Mouse (Mus musculus) midbrain, embryonic 12.5 days (tissue): Measurements from ENCODE around the gene Olfr432. TPM values are rescaled to one million over a fixed set of nuclear protein-coding genes. Genes with fewer than 3 reads are reported as not detected.
A peak's percentile ranks its signal among the peaks of the same experiment; 100 is the strongest.
"Not testable (repeated sequence)": the region's sequence is repeated elsewhere in the genome, so short reads cannot be mapped to it uniquely, and the experiment has no call there.

Source experiments
- ATAC-seq: fragments of 200-750 bp; cut with Nextera tagmentation; 2 replicates; pipeline ENCODE4 v1.8.0; 2017; ENCODE audit warnings: low read depth, moderate TSS enrichment, moderate library complexity; ENCODE audit not compliant: low FRiP score
- H3K27ac ChIP-seq: fragments of 300-500 bp; sonication (generic); replicated peaks from 2 replicates; pipeline ENCODE4 v1.5.1; 2016; ENCODE audit warnings: mild to moderate bottlenecking
- H3K27me3 ChIP-seq: fragments of 300-500 bp; sonication (generic); 2 replicates; pipeline ENCODE4 v1.6.1; 2016; ENCODE audit warnings: mild to moderate bottlenecking
- H3K36me3 ChIP-seq: fragments of 300-500 bp; sonication (generic); 2 replicates; pipeline ENCODE4 v1.6.1; 2016
- H3K4me1 ChIP-seq: fragments of 300-500 bp; sonication (generic); 2 replicates; pipeline ENCODE4 v1.6.1; 2016
- H3K4me2 ChIP-seq: fragments of 300-500 bp; sonication (generic); replicated peaks from 2 replicates; pipeline ENCODE4 v1.6.1; 2016; ENCODE audit warnings: mild to moderate bottlenecking, moderate library complexity
- H3K4me3 ChIP-seq: fragments of 300-500 bp; sonication (generic); 2 replicates; pipeline ENCODE4 v1.5.1; 2016; ENCODE audit warnings: mild to moderate bottlenecking
- H3K9ac ChIP-seq: fragments of 300-500 bp; sonication (generic); replicated peaks from 2 replicates; pipeline ENCODE4 v1.6.1; 2016; ENCODE audit warnings: mild to moderate bottlenecking, moderate library complexity
- H3K9me3 ChIP-seq: fragments of 300-500 bp; sonication (generic); 2 replicates; pipeline ENCODE4 v1.6.1; 2016; ENCODE audit warnings: mild to moderate bottlenecking
- WGBS: fragments of 180-500 bp; shearing (Covaris S2); methylation state at CpG from one replicate; pipeline ENCODE4 v1.1.7; 2016; 5-methylcytosine and 5-hydroxymethylcytosine counted together
- polyA plus RNA-seq: library from polyadenylated mRNA; unstranded; fragments of >200 nt; fragmentation: Nextera tagmentation; extraction: Ambion mirVana; gene quantifications from 2 replicates; pipeline ENCODE4 v1.2.1, GENCODE M21; 2016

Olfr432 gene
- not detected in 2 replicates for polyA plus RNA-seq

GRCm38 (mm10) chr1:174048893-174049292, at the start of gene Olfr432:
Gene Olfr432 (plus strand): TSS chr1:174049205.
- no peak within 1 kb of the TSS for H3K27ac ChIP-seq
- no peaks in the 10 kb centered on the region for H3K4me1 ChIP-seq
- H3K9me3 ChIP-seq = no peaks in the 10 kb centered on the region
- no peak within 1 kb of the TSS for H3K4me3 ChIP-seq
- no peaks in the 10 kb centered on the region for H3K27me3 ChIP-seq
- no peak for ATAC-seq
- WGBS = 79% methylated on average over 2 of the region's 2 CpGs
- H3K9ac ChIP-seq = no peak within 1 kb of the TSS
- no peaks in the 10 kb centered on the region for H3K36me3 ChIP-seq
- no peak within 1 kb of the TSS for H3K4me2 ChIP-seq

GRCm38 (mm10) chr1:174004352-174005109, 44.5 kb upstream of the Olfr432 start:
- not testable (repeated sequence) for H3K9ac ChIP-seq, H3K27ac ChIP-seq, H3K4me2 ChIP-seq, H3K27me3 ChIP-seq, H3K4me1 ChIP-seq, ATAC-seq, H3K9me3 ChIP-seq, H3K4me3 ChIP-seq, H3K36me3 ChIP-seq
- WGBS = 80% methylated on average over 2 of the region's 3 CpGs

GRCm38 (mm10) chr1:174007050-174007449, 42.0 kb upstream of the Olfr432 start:
- H3K36me3 ChIP-seq, H3K4me2 ChIP-seq, ATAC-seq, H3K9ac ChIP-seq, H3K27ac ChIP-seq, H3K9me3 ChIP-seq, H3K4me1 ChIP-seq, H3K4me3 ChIP-seq, H3K27me3 ChIP-seq: not testable (repeated sequence)

GRCm38 (mm10) chr1:174031698-174032097, 17.3 kb upstream of the Olfr432 start, which contains the start of gene Ifi205:
Gene Ifi205 (minus strand): TSS chr1:174031810.
- no peak for ATAC-seq
- H3K4me1 ChIP-seq = no peaks in the 10 kb centered on the region
- no peak within 1 kb of the TSS for H3K27ac ChIP-seq

GRCm38 (mm10) chr1:174035841-174036240, 13.2 kb upstream of the Olfr432 start:
- Histone ChIP-seq H3K9me3 (no peaks in the 10 kb centered on the region), H3K4me3 (no peak overlapping the region), H3K27ac (no peak overlapping the region), H3K4me1 (no peaks in the 10 kb centered on the region), H3K9ac (no peak overlapping the region), H3K4me2 (no peak overlapping the region), H3K36me3 (no peaks in the 10 kb centered on the region), H3K27me3 (no peaks in the 10 kb centered on the region)
- ATAC-seq = no peak
- WGBS = 72% methylated on average over 4 of the region's 4 CpGs

More at GRCm38 (mm10) chr1:174031698-174032097, 17.3 kb upstream of the Olfr432 start, which contains the start of gene Ifi205:
- H3K4me3 ChIP-seq = no peak within 1 kb of the TSS
- H3K36me3 ChIP-seq = no peaks in the 10 kb centered on the region
- no peak within 1 kb of the TSS for H3K9ac ChIP-seq
- WGBS = 50% methylated on average over 1 of the region's 1 CpGs
- H3K4me2 ChIP-seq = no peak within 1 kb of the TSS
- no peaks in the 10 kb centered on the region for H3K9me3 ChIP-seq
- no peaks in the 10 kb centered on the region for H3K27me3 ChIP-seq

GRCm38 (mm10) chr1:174038480-174038879, 10.5 kb upstream of the Olfr432 start:
- 90% methylated on average over 3 of the region's 3 CpGs for WGBS
- no peaks in the 10 kb centered on the region for H3K9me3 ChIP-seq

GRCm38 (mm10) chr1:174040523-174041177, 8.4 kb upstream of the Olfr432 start, which contains the start of gene Olfr433:
Gene Olfr433 (plus strand): TSS chr1:174040705.
- Histone ChIP-seq H3K9me3 (no peaks in the 10 kb centered on the region), H3K4me2 (no peak within 1 kb of the TSS), H3K4me3 (no peak within 1 kb of the TSS), H3K9ac (no peak within 1 kb of the TSS), H3K27ac (no peak within 1 kb of the TSS), H3K27me3 (no peaks in the 10 kb centered on the region), H3K36me3 (no peaks in the 10 kb centered on the region), H3K4me1 (no peaks in the 10 kb centered on the region)
- WGBS = 87% methylated on average over 7 of the region's 7 CpGs
- ATAC-seq = no peak

More at GRCm38 (mm10) chr1:174038480-174038879, 10.5 kb upstream of the Olfr432 start:
- Histone ChIP-seq H3K4me3 (no peak overlapping the region), H3K4me2 (no peak overlapping the region), H3K27ac (no peak overlapping the region), H3K36me3 (no peaks in the 10 kb centered on the region), H3K9ac (no peak overlapping the region), H3K4me1 (no peaks in the 10 kb centered on the region), H3K27me3 (no peaks in the 10 kb centered on the region)
- ATAC-seq = no peak

GRCm38 (mm10) chr1:174042091-174042884, 6.7 kb upstream of the Olfr432 start:
- H3K36me3 ChIP-seq, H3K4me3 ChIP-seq, H3K9ac ChIP-seq, H3K4me2 ChIP-seq, H3K27ac ChIP-seq, H3K9me3 ChIP-seq, H3K27me3 ChIP-seq, H3K4me1 ChIP-seq: not testable (repeated sequence)
- WGBS = 89% methylated on average over 12 of the region's 12 CpGs
- 0 out of 2 replicates have a peak, but pooled peaks have one; percentile 27 for ATAC-seq

GRCm38 (mm10) chr1:174044431-174044830, 4.6 kb upstream of the Olfr432 start:
- Histone ChIP-seq H3K27me3 (no peaks in the 10 kb centered on the region), H3K36me3 (no peaks in the 10 kb centered on the region), H3K4me1 (no peaks in the 10 kb centered on the region), H3K9ac (no peak overlapping the region), H3K4me3 (no peak overlapping the region), H3K9me3 (no peaks in the 10 kb centered on the region), H3K4me2 (no peak overlapping the region), H3K27ac (no peak overlapping the region)
- 80% methylated on average over 2 of the region's 2 CpGs for WGBS
- no peak for ATAC-seq

- not testable (repeated sequence) for H3K4me3 ChIP-seq, H3K27me3 ChIP-seq, H3K9me3 ChIP-seq, H3K4me2 ChIP-seq, H3K27ac ChIP-seq, H3K9ac ChIP-seq, H3K36me3 ChIP-seq, ATAC-seq, H3K4me1 ChIP-seq
- WGBS = 88% methylated on average over 6 of the region's 6 CpGs
Measured at GRCm38 (mm10) chr1:174048227-174048626, 778 bp upstream of the Olfr432 start.

- H3K4me1 ChIP-seq, ATAC-seq, H3K36me3 ChIP-seq, H3K9me3 ChIP-seq, H3K27ac ChIP-seq, H3K4me2 ChIP-seq, H3K9ac ChIP-seq, H3K4me3 ChIP-seq, H3K27me3 ChIP-seq: not testable (repeated sequence)
- WGBS = 79% methylated on average over 4 of the region's 4 CpGs
Measured at GRCm38 (mm10) chr1:174049357-174049756, 352 bp downstream of the Olfr432 start.

GRCm38 (mm10) chr1:174050532-174050931, 1.5 kb downstream of the Olfr432 start:
- H3K4me2 ChIP-seq = no peak overlapping the region
- no peak overlapping the region for H3K27ac ChIP-seq
- WGBS = 91% methylated on average over 4 of the region's 4 CpGs
- no peak overlapping the region for H3K9ac ChIP-seq
- H3K4me1 ChIP-seq = no peaks in the 10 kb centered on the region
- no peak overlapping the region for H3K4me3 ChIP-seq
- ATAC-seq = no peak
- no peaks in the 10 kb centered on the region for H3K36me3 ChIP-seq
- H3K9me3 ChIP-seq = no peaks in the 10 kb centered on the region
- no peaks in the 10 kb centered on the region for H3K27me3 ChIP-seq
